Mouse (Mus musculus): ENCODE results near the gene Ajap1.

Gene Ajap1

DNA sequence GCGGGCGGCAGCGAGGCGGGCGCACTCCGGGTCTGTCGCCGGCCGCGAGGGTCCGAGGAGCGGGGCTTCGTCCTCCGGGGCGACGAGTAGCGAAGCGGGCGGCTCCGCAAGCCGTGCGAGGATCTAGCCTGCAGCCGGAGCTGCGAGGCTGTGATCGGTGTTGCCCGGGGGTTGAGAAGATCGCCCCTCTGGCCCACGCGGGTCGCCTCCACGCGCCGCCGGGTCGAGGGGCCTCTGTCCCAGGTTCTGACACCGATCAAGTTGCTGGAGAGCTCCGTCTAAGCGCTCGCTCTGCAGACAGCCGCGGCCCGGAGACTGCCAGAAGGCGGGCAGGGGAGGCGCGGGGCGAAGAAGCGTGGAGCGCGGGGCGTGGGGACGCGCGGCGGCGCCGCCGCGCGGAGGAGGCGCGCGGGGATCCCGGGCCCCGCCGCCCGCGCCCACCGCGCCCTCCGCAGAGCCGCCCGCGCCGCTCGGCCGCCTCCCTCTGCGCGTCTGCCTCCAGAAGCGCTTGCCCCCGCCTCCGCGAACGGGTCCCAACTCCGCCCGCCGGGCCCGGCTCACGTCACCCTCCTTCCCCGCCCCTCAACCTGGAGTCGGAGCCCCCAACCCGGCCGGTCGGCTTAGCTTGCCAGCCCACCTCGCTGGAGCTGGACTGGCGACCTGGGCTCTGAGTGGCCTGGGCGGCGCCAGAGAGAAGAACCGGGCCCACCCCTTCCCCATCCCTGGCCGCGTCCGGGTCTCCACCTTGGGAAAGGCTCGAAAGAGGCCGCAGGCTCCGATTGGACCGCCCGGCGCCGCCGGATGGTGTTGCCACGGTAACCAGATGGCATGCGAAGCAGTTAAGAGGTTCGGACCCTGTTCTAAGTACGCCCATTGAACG, at the start of gene Ajap1:
TSS of gene Ajap1 (minus strand) at position 353 of the 880 bp plus-strand sequence.
- DNase-seq (ENCODE audit: low read depth, low spot score), result no peak
- no peaks in the 10 kb centered on the region for H3K27me3 ChIP-seq (ENCODE audit: control insufficient read depth, insufficient read depth, low read length, poor library complexity, severe bottlenecking)
- H3K36me3 ChIP-seq (ENCODE audit: control insufficient read depth, insufficient read depth, low read length, poor library complexity, severe bottlenecking), result no peaks in the 10 kb centered on the region

GRCm38 (mm10) chr4:153530536-153530935, 47.9 kb upstream of the Ajap1 start:
- H3K27me3 ChIP-seq (ENCODE audit: control insufficient read depth, insufficient read depth, low read length, poor library complexity, severe bottlenecking), result no peaks in the 10 kb centered on the region
- DNase-seq (ENCODE audit: low read depth, low spot score), result no peak
- H3K36me3 ChIP-seq (ENCODE audit: control insufficient read depth, insufficient read depth, low read length, poor library complexity, severe bottlenecking), result no peaks in the 10 kb centered on the region

- no peaks in the 10 kb centered on the region for H3K27me3 ChIP-seq (ENCODE audit: control insufficient read depth, insufficient read depth, low read length, poor library complexity, severe bottlenecking)
- H3K36me3 ChIP-seq (ENCODE audit: control insufficient read depth, insufficient read depth, low read length, poor library complexity, severe bottlenecking), result no peaks in the 10 kb centered on the region
- no peak for DNase-seq (ENCODE audit: low read depth, low spot score)
Observed at GRCm38 (mm10) chr4:153521601-153522000, 39.0 kb upstream of the Ajap1 start.

GRCm38 (mm10) chr4:153519888-153520287, 37.3 kb upstream of the Ajap1 start:
- DNase-seq (ENCODE audit: low read depth, low spot score), result no peak
- Histone ChIP-seq H3K27me3 (ENCODE audit: control insufficient read depth, insufficient read depth, low read length, poor library complexity, severe bottlenecking) (no peaks in the 10 kb centered on the region), H3K36me3 (ENCODE audit: control insufficient read depth, insufficient read depth, low read length, poor library complexity, severe bottlenecking) (no peaks in the 10 kb centered on the region)

GRCm38 (mm10) chr4:153519289-153519688, 36.7 kb upstream of the Ajap1 start:
- Histone ChIP-seq H3K36me3 (ENCODE audit: control insufficient read depth, insufficient read depth, low read length, poor library complexity, severe bottlenecking) (no peaks in the 10 kb centered on the region), H3K27me3 (ENCODE audit: control insufficient read depth, insufficient read depth, low read length, poor library complexity, severe bottlenecking) (no peaks in the 10 kb centered on the region)
- no peak for DNase-seq (ENCODE audit: low read depth, low spot score)

DNA sequence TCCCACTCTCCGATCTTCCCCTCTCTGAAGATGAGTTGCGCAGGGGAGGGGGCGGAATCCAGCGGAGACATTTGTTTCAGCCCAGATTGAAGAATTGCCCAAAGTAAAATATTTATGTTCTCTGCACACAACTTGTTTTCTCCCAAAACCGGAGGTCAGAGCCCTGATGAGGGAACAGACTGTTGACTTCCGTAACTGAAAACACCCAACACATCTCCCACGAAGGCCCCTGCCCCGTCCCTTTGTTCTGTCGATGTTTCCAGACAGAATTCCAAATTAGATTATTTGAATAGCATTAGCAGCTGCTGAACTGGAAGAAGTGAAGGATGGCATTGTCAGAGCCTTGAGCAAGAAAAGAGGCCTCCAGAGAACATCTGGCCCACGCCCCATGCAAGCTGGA, 33.2 kb upstream of the Ajap1 start:
- Histone ChIP-seq H3K27me3 (ENCODE audit: control insufficient read depth, insufficient read depth, low read length, poor library complexity, severe bottlenecking) (no peaks in the 10 kb centered on the region), H3K36me3 (ENCODE audit: control insufficient read depth, insufficient read depth, low read length, poor library complexity, severe bottlenecking) (no peaks in the 10 kb centered on the region)
- no peak for DNase-seq (ENCODE audit: low read depth, low spot score)

DNA sequence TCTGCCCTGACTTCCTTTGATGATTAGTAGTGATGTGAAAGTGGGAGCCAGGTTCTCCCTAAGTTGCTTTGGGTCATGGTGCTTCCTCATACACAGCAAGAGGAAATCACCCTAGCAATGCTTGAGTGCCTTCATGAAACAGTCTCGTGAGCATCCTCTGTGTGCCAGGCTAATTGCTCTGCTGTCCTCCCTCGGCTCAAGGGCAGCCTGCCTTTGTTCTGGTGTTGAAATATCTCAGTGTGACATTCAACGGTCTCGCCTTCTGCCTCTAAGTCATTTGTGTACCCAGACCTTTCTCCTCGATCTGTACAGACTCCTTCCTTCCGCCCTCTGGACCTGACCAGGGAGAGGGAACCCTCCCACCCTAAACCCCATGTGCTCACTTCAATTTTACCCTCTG, 31.5 kb upstream of the Ajap1 start:
- Histone ChIP-seq H3K27me3 (ENCODE audit: control insufficient read depth, insufficient read depth, low read length, poor library complexity, severe bottlenecking) (no peaks in the 10 kb centered on the region), H3K36me3 (ENCODE audit: control insufficient read depth, insufficient read depth, low read length, poor library complexity, severe bottlenecking) (no peaks in the 10 kb centered on the region)
- no peak for DNase-seq (ENCODE audit: low read depth, low spot score)

- H3K27me3 ChIP-seq (ENCODE audit: control insufficient read depth, insufficient read depth, low read length, poor library complexity, severe bottlenecking), result no peaks in the 10 kb centered on the region
- DNase-seq (ENCODE audit: low read depth, low spot score), result no peak
Observed at GRCm38 (mm10) chr4:153511530-153511929, 28.9 kb upstream of the Ajap1 start.

DNA sequence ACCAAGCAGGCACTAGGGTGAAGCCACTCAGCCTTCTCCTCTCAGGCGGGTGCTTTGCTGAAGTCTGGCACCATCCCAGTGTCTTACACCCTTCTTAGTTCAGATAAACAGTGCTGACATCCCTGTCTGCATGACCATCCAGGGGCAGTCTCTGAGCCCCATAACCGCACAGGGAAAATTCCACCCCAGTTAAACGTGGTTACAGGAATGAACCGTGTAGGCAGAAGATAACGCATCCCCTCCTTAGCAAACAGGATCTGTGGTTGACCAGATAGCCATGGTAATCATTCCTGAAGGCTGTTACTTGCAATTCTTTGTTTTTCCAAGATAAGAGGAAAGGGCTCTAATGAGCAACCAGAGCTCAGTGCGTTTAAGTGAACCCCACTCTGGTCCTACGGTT, 19.3 kb upstream of the Ajap1 start:
- Histone ChIP-seq H3K27me3 (ENCODE audit: control insufficient read depth, insufficient read depth, low read length, poor library complexity, severe bottlenecking) (no peaks in the 10 kb centered on the region), H3K36me3 (ENCODE audit: control insufficient read depth, insufficient read depth, low read length, poor library complexity, severe bottlenecking) (no peaks in the 10 kb centered on the region)
- DNase-seq (ENCODE audit: low read depth, low spot score), result no peak

More at GRCm38 (mm10) chr4:153511530-153511929, 28.9 kb upstream of the Ajap1 start:
- no peaks in the 10 kb centered on the region for H3K36me3 ChIP-seq (ENCODE audit: control insufficient read depth, insufficient read depth, low read length, poor library complexity, severe bottlenecking)

DNA sequence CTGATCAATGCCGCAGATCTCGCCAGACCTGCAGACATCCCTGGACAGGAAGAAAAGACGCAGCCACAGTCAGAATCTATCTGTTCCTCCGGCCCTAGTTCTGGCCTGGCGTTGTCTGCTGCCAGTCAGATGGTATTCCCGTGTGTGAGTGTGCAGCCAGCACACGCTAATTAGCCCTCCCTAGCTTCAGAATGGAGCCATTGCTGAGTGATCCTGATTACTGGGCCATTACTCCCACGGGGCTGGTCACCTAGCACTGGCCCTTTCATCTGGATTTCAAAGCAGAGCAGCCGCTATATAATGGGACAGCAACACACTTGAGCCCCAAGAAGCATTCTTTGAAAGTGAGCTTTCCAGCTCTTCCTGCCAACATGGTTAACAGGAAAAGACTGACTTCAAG, 9.8 kb upstream of the Ajap1 start:
- Histone ChIP-seq H3K36me3 (ENCODE audit: control insufficient read depth, insufficient read depth, low read length, poor library complexity, severe bottlenecking) (no peaks in the 10 kb centered on the region), H3K27me3 (ENCODE audit: control insufficient read depth, insufficient read depth, low read length, poor library complexity, severe bottlenecking) (no peaks in the 10 kb centered on the region)
- no peak for DNase-seq (ENCODE audit: low read depth, low spot score)

- no peak for DNase-seq (ENCODE audit: low read depth, low spot score)
- H3K36me3 ChIP-seq (ENCODE audit: control insufficient read depth, insufficient read depth, low read length, poor library complexity, severe bottlenecking), result no peaks in the 10 kb centered on the region
- H3K27me3 ChIP-seq (ENCODE audit: control insufficient read depth, insufficient read depth, low read length, poor library complexity, severe bottlenecking), result no peaks in the 10 kb centered on the region
Observed at GRCm38 (mm10) chr4:153489116-153489515, 6.5 kb upstream of the Ajap1 start.

DNA sequence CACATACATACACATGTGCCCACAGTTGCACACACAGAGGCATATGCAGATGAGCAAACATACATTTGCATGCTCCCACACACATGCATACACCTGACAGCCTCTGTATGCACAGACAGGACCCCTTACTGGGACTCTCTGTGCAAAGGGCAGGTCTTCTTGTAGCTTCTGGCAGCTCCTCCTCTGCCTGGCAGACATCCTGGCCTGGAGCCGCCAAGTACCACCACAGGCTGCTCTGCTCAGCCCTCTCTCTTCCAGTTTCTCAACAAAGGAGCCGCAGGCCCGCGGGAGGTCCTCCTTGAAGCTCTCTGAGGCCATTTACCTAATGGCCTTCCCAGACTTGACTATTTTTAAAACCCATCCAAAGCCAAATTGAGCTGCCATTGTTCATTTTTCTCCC, 3.3 kb upstream of the Ajap1 start:
- DNase-seq (ENCODE audit: low read depth, low spot score), result no peak
- Histone ChIP-seq H3K36me3 (ENCODE audit: control insufficient read depth, insufficient read depth, low read length, poor library complexity, severe bottlenecking) (no peaks in the 10 kb centered on the region), H3K27me3 (ENCODE audit: control insufficient read depth, insufficient read depth, low read length, poor library complexity, severe bottlenecking) (no peaks in the 10 kb centered on the region)

- no peak for DNase-seq (ENCODE audit: low read depth, low spot score)
- Histone ChIP-seq H3K27me3 (ENCODE audit: control insufficient read depth, insufficient read depth, low read length, poor library complexity, severe bottlenecking) (no peaks in the 10 kb centered on the region), H3K36me3 (ENCODE audit: control insufficient read depth, insufficient read depth, low read length, poor library complexity, severe bottlenecking) (no peaks in the 10 kb centered on the region)
Observed at GRCm38 (mm10) chr4:153484392-153484791, 1.8 kb upstream of the Ajap1 start.

- Histone ChIP-seq H3K36me3 (ENCODE audit: control insufficient read depth, insufficient read depth, low read length, poor library complexity, severe bottlenecking) (no peaks in the 10 kb centered on the region), H3K27me3 (ENCODE audit: control insufficient read depth, insufficient read depth, low read length, poor library complexity, severe bottlenecking) (no peaks in the 10 kb centered on the region)
- DNase-seq (ENCODE audit: low read depth, low spot score), result no peak
Observed at GRCm38 (mm10) chr4:153481361-153482234, 1.0 kb downstream of the Ajap1 start.
